Mouse (Mus musculus): Measurements from ENCODE around the gene Lipt1. TPM values are rescaled to one million over a fixed set of nuclear protein-coding genes. Genes with fewer than 3 reads are reported as not detected.
A peak's percentile ranks its signal among the peaks of the same experiment; 100 is the strongest.

The Lipt1 gene
- polyA plus RNA-seq, 1 experiment from 2014 or later, result 7.8 TPM

DNA sequence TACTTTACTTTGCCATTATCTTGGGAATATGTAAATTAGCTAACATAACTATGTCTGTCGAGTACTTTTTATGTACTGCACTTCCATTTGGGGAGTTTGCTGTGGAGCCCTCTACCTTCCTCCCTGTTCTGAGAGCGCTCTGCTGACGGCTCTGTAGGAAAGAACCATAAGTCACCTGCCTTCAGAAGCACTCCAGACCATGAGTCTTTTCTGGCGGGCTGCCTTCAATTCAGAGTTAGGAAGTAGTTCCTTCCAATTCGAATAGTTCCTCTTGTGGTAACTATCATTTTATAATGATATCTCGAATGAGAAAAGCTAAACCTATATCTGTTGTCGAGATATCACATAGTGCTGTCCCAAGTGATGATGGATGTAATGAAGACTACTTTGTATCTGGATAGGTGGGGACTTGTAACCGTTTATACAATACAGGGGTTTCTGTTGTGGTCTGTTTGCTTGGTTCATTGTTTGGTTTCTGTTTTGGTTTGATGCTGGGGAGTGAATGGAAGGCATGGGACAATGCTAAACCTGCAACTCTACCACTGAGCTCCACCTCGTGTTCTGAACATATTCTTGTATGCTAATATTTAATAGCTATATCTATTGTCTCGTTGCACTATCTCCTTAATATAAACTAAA, 3.7 kb upstream of the Lipt1 start:
- WGBS, result 74% methylated on average over 10 of the region's 10 CpGs
- Histone ChIP-seq H3K4me3 (ENCODE audit: low read depth, low read length) (no peak overlapping the region), H3K27me3 (ENCODE audit: control insufficient read depth, insufficient read depth, low read length) (no peaks in the 10 kb centered on the region), H3K9me3 (ENCODE audit: control insufficient read depth, low read length) (no peaks in the 10 kb centered on the region), H3K4me2 (ENCODE audit: low read depth) (no peak overlapping the region), H3K9ac (ENCODE audit: low read length) (no peak overlapping the region), H3K4me1 (ENCODE audit: control insufficient read depth, insufficient read depth, low read length) (no peaks in the 10 kb centered on the region), H3K27ac (ENCODE audit: low read depth, low read length) (no peak overlapping the region), H3K36me3 (ENCODE audit: control insufficient read depth, insufficient read depth, low read length) (no peaks in the 10 kb centered on the region)
- ATAC-seq (ENCODE audit: insufficient read depth, low FRiP score, low TSS enrichment), result no peak
- DNase-seq (ENCODE audit: low spot score), result no peak

DNA sequence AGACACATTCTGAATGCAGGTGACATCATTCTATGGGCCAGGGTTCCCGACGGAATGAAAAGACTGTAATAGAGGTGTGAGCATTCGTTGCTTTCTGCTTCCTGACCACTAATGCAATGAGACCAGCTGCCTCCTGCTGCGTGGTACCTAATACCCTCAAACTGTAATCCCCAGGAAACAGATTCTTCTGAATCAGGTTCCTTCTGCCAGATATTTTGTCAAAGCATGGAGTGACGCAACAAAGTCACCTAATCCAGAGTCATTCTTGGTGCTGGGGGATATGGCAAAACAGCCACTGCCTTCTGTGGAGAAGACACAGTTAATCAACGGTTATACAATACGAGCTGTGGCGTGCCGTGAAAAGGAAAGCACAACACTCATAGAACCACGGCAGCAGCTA, 2.9 kb upstream of the Lipt1 start:
- Histone ChIP-seq H3K4me1 (ENCODE audit: control insufficient read depth, insufficient read depth, low read length) (no peaks in the 10 kb centered on the region), H3K9me3 (ENCODE audit: control insufficient read depth, low read length) (no peaks in the 10 kb centered on the region), H3K36me3 (ENCODE audit: control insufficient read depth, insufficient read depth, low read length) (no peaks in the 10 kb centered on the region), H3K9ac (ENCODE audit: low read length) (no peak overlapping the region), H3K27me3 (ENCODE audit: control insufficient read depth, insufficient read depth, low read length) (no peaks in the 10 kb centered on the region), H3K4me3 (ENCODE audit: low read depth, low read length) (no peak overlapping the region), H3K4me2 (ENCODE audit: low read depth) (no peak overlapping the region), H3K27ac (ENCODE audit: low read depth, low read length) (no peak overlapping the region)
- DNase-seq (ENCODE audit: low spot score), result no peak
- WGBS, result 61% methylated on average over 10 of the region's 10 CpGs
- ATAC-seq (ENCODE audit: insufficient read depth, low FRiP score, low TSS enrichment), result no peak

DNA sequence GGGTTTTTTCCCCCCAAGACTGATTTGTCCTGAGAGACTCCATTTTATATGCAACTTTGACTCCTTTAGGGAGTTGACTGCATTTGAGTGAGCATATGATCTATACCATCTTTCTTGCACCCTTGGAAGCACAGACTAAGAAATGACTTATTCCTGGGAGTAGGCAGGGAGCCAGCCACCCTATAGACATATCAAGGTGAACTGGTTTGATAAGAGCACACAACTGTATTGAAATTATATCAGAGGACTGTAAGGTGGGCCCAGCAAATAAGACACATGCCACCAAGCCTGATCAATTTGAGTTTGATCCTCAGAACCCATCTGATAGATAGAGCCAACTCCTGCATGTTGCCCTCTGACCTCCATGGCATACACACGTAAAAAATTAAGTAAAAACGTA, 2.2 kb upstream of the Lipt1 start:
- Histone ChIP-seq H3K36me3 (ENCODE audit: control insufficient read depth, insufficient read depth, low read length) (no peaks in the 10 kb centered on the region), H3K9me3 (ENCODE audit: control insufficient read depth, low read length) (no peaks in the 10 kb centered on the region), H3K27ac (ENCODE audit: low read depth, low read length) (no peak overlapping the region), H3K27me3 (ENCODE audit: control insufficient read depth, insufficient read depth, low read length) (no peaks in the 10 kb centered on the region), H3K4me1 (ENCODE audit: control insufficient read depth, insufficient read depth, low read length) (no peaks in the 10 kb centered on the region), H3K4me2 (ENCODE audit: low read depth) (no peak overlapping the region), H3K4me3 (ENCODE audit: low read depth, low read length) (no peak overlapping the region), H3K9ac (ENCODE audit: low read length) (no peak overlapping the region)
- DNase-seq (ENCODE audit: low spot score) (no peak), ATAC-seq (ENCODE audit: insufficient read depth, low FRiP score, low TSS enrichment) (no peak)
- WGBS, result 68% methylated on average over 2 of the region's 2 CpGs

- ATAC-seq (ENCODE audit: insufficient read depth, low FRiP score, low TSS enrichment), result peak; percentile 83; the same call in 1 of the 2 replicates
- no peaks in the 10 kb centered on the region for H3K27me3 ChIP-seq (ENCODE audit: control insufficient read depth, insufficient read depth, low read length)
- H3K4me3 ChIP-seq (ENCODE audit: low read depth, low read length), result peak overlapping the region; percentile 49
- peak overlapping the region; percentile 54 for H3K9ac ChIP-seq (ENCODE audit: low read length)
- 6% methylated on average over 33 of the region's 33 CpGs for WGBS
- no peak overlapping the region for H3K27ac ChIP-seq (ENCODE audit: low read depth, low read length)
- DNase-seq (ENCODE audit: low spot score), result peak; percentile 75
- H3K4me2 ChIP-seq (ENCODE audit: low read depth), result peak overlapping the region; percentile 49
- no peaks in the 10 kb centered on the region for H3K4me1 ChIP-seq (ENCODE audit: control insufficient read depth, insufficient read depth, low read length)
- H3K9me3 ChIP-seq (ENCODE audit: control insufficient read depth, low read length), result no peaks in the 10 kb centered on the region
- peaks cover 2% of the 10 kb centered on the region for H3K36me3 ChIP-seq (ENCODE audit: control insufficient read depth, insufficient read depth, low read length)
Measured at GRCm38 (mm10) chr1:37872131-37873067, 861 bp downstream of the Lipt1 start.

DNA sequence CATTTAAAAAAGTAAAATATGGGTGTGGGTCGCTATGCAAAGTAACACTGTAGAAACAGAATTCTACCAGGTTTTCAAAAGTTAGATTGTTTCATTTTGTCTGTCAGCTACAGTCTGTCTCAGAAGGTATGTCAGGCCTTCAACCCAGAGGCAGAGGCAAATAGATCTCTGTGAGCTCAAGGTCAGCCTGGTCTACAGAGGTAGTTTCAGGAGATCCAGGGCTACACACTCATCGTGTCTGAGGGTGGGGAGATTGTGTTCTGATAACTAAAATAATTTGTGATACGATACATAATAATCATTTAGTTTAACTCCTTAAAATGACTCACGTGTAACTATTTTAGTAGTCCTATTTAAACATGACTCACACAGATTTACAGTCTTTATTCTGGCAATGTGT, 1.6 kb downstream of the Lipt1 start:
- no peaks in the 10 kb centered on the region for H3K4me1 ChIP-seq (ENCODE audit: control insufficient read depth, insufficient read depth, low read length)
- H3K4me2 ChIP-seq (ENCODE audit: low read depth), result no peak overlapping the region
- H3K36me3 ChIP-seq (ENCODE audit: control insufficient read depth, insufficient read depth, low read length), result peaks cover 2% of the 10 kb centered on the region
- H3K4me3 ChIP-seq (ENCODE audit: low read depth, low read length), result no peak overlapping the region
- 91% methylated on average over 4 of the region's 4 CpGs for WGBS
- ATAC-seq (ENCODE audit: insufficient read depth, low FRiP score, low TSS enrichment) (no peak), DNase-seq (ENCODE audit: low spot score) (no peak)
- no peaks in the 10 kb centered on the region for H3K27me3 ChIP-seq (ENCODE audit: control insufficient read depth, insufficient read depth, low read length)
- no peak overlapping the region for H3K9ac ChIP-seq (ENCODE audit: low read length)
- no peak overlapping the region for H3K27ac ChIP-seq (ENCODE audit: low read depth, low read length)
- no peaks in the 10 kb centered on the region for H3K9me3 ChIP-seq (ENCODE audit: control insufficient read depth, low read length)

DNA sequence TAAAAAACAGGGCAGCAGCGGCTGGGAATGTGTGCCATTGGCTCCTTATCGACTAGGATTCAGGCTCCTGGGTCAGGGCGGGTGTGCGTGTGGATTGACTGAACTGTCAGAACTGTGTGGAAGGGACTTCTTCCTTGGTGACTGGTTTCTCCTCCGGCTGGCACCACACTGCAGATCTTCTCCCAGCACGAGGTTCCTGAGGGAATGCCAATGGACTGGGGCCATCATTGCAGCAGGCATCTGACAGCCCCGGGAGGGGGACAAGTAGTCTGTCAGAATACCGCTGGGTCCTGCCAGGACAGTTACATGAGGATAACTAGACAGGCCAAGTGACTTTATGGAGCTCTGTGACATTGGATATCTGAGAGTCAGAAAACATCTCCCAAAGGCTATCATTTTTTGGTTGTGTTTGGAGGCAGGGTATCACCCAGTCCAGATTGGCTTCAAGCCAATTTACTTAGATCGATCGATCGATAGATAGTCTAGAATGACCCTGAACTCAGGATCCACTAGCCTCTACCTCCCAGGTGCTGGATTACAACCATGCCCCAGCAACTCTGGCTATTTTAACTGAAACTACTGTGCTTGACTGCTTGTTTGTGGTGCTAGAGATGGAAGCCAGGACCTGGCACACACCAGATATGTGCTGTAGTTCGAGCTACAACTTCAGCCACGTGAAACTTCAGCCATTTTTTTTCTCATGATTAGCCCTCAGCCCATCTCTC, 6.4 kb downstream of the Lipt1 start:
- no peaks in the 10 kb centered on the region for H3K4me1 ChIP-seq (ENCODE audit: control insufficient read depth, insufficient read depth, low read length)
- H3K4me2 ChIP-seq (ENCODE audit: low read depth), result no peak overlapping the region
- no peak overlapping the region for H3K4me3 ChIP-seq (ENCODE audit: low read depth, low read length)
- H3K9ac ChIP-seq (ENCODE audit: low read length), result no peak overlapping the region
- ATAC-seq (ENCODE audit: insufficient read depth, low FRiP score, low TSS enrichment) (no peak), DNase-seq (ENCODE audit: low spot score) (no peak)
- WGBS, result 93% methylated on average over 13 of the region's 13 CpGs
- peaks cover 2% of the 10 kb centered on the region for H3K36me3 ChIP-seq (ENCODE audit: control insufficient read depth, insufficient read depth, low read length)
- H3K27ac ChIP-seq (ENCODE audit: low read depth, low read length), result no peak overlapping the region
- no peaks in the 10 kb centered on the region for H3K27me3 ChIP-seq (ENCODE audit: control insufficient read depth, insufficient read depth, low read length)
- no peaks in the 10 kb centered on the region for H3K9me3 ChIP-seq (ENCODE audit: control insufficient read depth, low read length)

GRCm38 (mm10) chr1:37883411-37883810, 11.9 kb downstream of the Lipt1 start:
- ATAC-seq (ENCODE audit: insufficient read depth, low FRiP score, low TSS enrichment) (no peak), DNase-seq (ENCODE audit: low spot score) (no peak)
- Histone ChIP-seq H3K27me3 (ENCODE audit: control insufficient read depth, insufficient read depth, low read length) (no peaks in the 10 kb centered on the region), H3K9me3 (ENCODE audit: control insufficient read depth, low read length) (no peaks in the 10 kb centered on the region), H3K36me3 (ENCODE audit: control insufficient read depth, insufficient read depth, low read length) (peaks cover 3% of the 10 kb centered on the region; the same call in 1 of the 2 replicates), H3K9ac (ENCODE audit: low read length) (no peak overlapping the region), H3K4me3 (ENCODE audit: low read depth, low read length) (no peak overlapping the region), H3K4me2 (ENCODE audit: low read depth) (no peak overlapping the region), H3K4me1 (ENCODE audit: control insufficient read depth, insufficient read depth, low read length) (no peaks in the 10 kb centered on the region), H3K27ac (ENCODE audit: low read depth, low read length) (no peak overlapping the region)
- 93% methylated on average over 4 of the region's 4 CpGs for WGBS

DNA sequence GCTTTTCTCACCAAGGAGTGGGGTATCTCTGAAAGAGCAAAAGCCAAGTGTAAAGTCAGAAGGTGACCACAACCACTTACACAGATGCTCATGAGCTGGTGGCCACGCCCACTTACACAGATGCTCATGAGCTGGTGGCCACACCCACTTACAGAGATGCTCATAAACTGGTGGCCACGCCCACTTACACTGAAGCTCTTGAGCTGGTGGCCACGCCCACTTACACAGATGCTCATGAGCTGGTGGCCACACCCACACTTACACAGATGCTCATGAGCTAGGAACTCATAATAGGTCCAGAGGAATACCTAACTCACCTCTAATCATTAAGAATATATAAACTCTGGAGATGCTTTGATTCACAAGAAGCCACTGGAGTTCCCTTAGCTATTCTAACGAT, 12.9 kb downstream of the Lipt1 start:
- Histone ChIP-seq H3K4me2 (ENCODE audit: low read depth) (no peak overlapping the region), H3K9me3 (ENCODE audit: control insufficient read depth, low read length) (no peaks in the 10 kb centered on the region), H3K36me3 (ENCODE audit: control insufficient read depth, insufficient read depth, low read length) (peaks cover 3% of the 10 kb centered on the region; the same call in 1 of the 2 replicates), H3K27me3 (ENCODE audit: control insufficient read depth, insufficient read depth, low read length) (no peaks in the 10 kb centered on the region), H3K4me3 (ENCODE audit: low read depth, low read length) (no peak overlapping the region), H3K9ac (ENCODE audit: low read length) (no peak overlapping the region), H3K4me1 (ENCODE audit: control insufficient read depth, insufficient read depth, low read length) (no peaks in the 10 kb centered on the region), H3K27ac (ENCODE audit: low read depth, low read length) (no peak overlapping the region)
- DNase-seq (ENCODE audit: low spot score), result no peak
- 79% methylated on average over 4 of the region's 4 CpGs for whole genome bisulfite sequencing
- no peak for ATAC-seq (ENCODE audit: insufficient read depth, low FRiP score, low TSS enrichment)

Measured in neural tube, embryonic 11.5 days (tissue).